Mouse (Mus musculus): ENCODE data around the gene Gab1. TPM values are rescaled to one million over a fixed set of nuclear protein-coding genes. Genes with fewer than 3 reads are reported as not detected.

The Gab1 gene
- polyA plus RNA-seq, 1 experiment from 2014 or later, result 14.9 TPM

- Histone ChIP-seq H3K27ac (no peak overlapping the region), H3K4me1 (replicated peaks; ENCODE audit: insufficient read depth, low read length) (no peaks in the 10 kb centered on the region; the same call in 1 of the 2 replicates), H3K9ac (ENCODE audit: low read depth, low read length) (no peak overlapping the region), H3K9me3 (replicated peaks; ENCODE audit: low read length) (no peaks in the 10 kb centered on the region), H3K4me2 (ENCODE audit: low read length) (no peak overlapping the region), H3K27me3 (ENCODE audit: insufficient read depth, low read length) (no peaks in the 10 kb centered on the region), H3K4me3 (replicated peaks; ENCODE audit: low read depth, low read length) (no peak overlapping the region), H3K36me3 (ENCODE audit: insufficient read depth, low read length) (no peaks in the 10 kb centered on the region)
- DNase-seq (ENCODE audit: low spot score) (no peak), ATAC-seq (replicated peaks; ENCODE audit: low FRiP score, low read depth) (no peak)
- no peak for TF ChIP-seq CTCF (IDR thresholded peaks at IDR 0.05; ENCODE audit: low read depth)
- 93% methylated on average over 3 of the region's 3 CpGs for WGBS
Observed at GRCm38 (mm10) chr8:80842514-80842913, 37.8 kb downstream of the Gab1 start.

DNA sequence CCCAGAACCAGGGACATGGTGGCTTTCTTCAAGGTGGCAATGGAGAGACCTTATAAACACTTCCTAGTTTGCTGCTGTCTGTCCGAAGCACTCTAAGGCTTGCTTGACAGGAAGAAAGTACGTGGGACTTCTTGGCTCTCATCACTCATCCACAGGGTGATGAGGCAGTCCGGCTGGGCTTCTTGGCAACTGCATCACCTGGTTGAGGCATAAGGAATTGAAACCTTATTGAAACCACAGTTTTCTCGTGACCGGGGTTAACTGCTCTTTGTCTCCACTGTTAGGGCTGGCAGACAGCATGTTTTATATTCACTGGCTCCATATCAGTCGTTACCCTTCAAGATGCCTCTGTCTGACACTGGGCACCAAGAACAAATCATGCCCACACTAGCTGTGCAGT, 40.2 kb downstream of the Gab1 start:
- Histone ChIP-seq H3K9ac (ENCODE audit: low read depth, low read length) (no peak overlapping the region), H3K4me1 (replicated peaks; ENCODE audit: insufficient read depth, low read length) (no peaks in the 10 kb centered on the region; the same call in 1 of the 2 replicates), H3K36me3 (ENCODE audit: insufficient read depth, low read length) (no peaks in the 10 kb centered on the region), H3K27me3 (ENCODE audit: insufficient read depth, low read length) (no peaks in the 10 kb centered on the region), H3K9me3 (replicated peaks; ENCODE audit: low read length) (no peaks in the 10 kb centered on the region), H3K4me2 (ENCODE audit: low read length) (no peak overlapping the region), H3K27ac (no peak overlapping the region), H3K4me3 (replicated peaks; ENCODE audit: low read depth, low read length) (no peak overlapping the region)
- 82% methylated on average over 6 of the region's 6 CpGs for WGBS
- ATAC-seq (replicated peaks; ENCODE audit: low FRiP score, low read depth) (no peak), DNase-seq (ENCODE audit: low spot score) (no peak)
- no peak for TF ChIP-seq CTCF (IDR thresholded peaks at IDR 0.05; ENCODE audit: low read depth)

GRCm38 (mm10) chr8:80838199-80838598, 42.1 kb downstream of the Gab1 start:
- H3K27me3 ChIP-seq (ENCODE audit: insufficient read depth, low read length), result no peaks in the 10 kb centered on the region
- H3K36me3 ChIP-seq (ENCODE audit: insufficient read depth, low read length), result no peaks in the 10 kb centered on the region
- ATAC-seq (replicated peaks; ENCODE audit: low FRiP score, low read depth) (peak; percentile 63), DNase-seq (ENCODE audit: low spot score) (peak; percentile 80)
- no peak for TF ChIP-seq CTCF (IDR thresholded peaks at IDR 0.05; ENCODE audit: low read depth)
- H3K9me3 ChIP-seq (replicated peaks; ENCODE audit: low read length), result no peaks in the 10 kb centered on the region
- no peak overlapping the region for H3K4me3 ChIP-seq (replicated peaks; ENCODE audit: low read depth, low read length)
- H3K9ac ChIP-seq (ENCODE audit: low read depth, low read length), result no peak overlapping the region
- H3K4me1 ChIP-seq (replicated peaks; ENCODE audit: insufficient read depth, low read length), result no peaks in the 10 kb centered on the region; the same call in none of the 2 replicates
- H3K27ac ChIP-seq, result 0 out of 2 replicates have a peak overlapping the region, but pooled peaks have one; percentile 14
- H3K4me2 ChIP-seq (ENCODE audit: low read length), result no peak overlapping the region
- 26% methylated on average over 6 of the region's 6 CpGs for WGBS

GRCm38 (mm10) chr8:80835401-80835800, 44.9 kb downstream of the Gab1 start:
- H3K36me3 ChIP-seq (ENCODE audit: insufficient read depth, low read length), result no peaks in the 10 kb centered on the region
- no peak overlapping the region for H3K9ac ChIP-seq (ENCODE audit: low read depth, low read length)
- H3K9me3 ChIP-seq (replicated peaks; ENCODE audit: low read length), result no peaks in the 10 kb centered on the region
- H3K4me1 ChIP-seq (replicated peaks; ENCODE audit: insufficient read depth, low read length), result peaks cover 19% of the 10 kb centered on the region
- no peak for TF ChIP-seq CTCF (IDR thresholded peaks at IDR 0.05; ENCODE audit: low read depth)
- no peaks in the 10 kb centered on the region for H3K27me3 ChIP-seq (ENCODE audit: insufficient read depth, low read length)
- H3K27ac ChIP-seq, result no peak overlapping the region
- no peak overlapping the region for H3K4me2 ChIP-seq (ENCODE audit: low read length)
- no peak overlapping the region for H3K4me3 ChIP-seq (replicated peaks; ENCODE audit: low read depth, low read length)
- ATAC-seq (replicated peaks; ENCODE audit: low FRiP score, low read depth) (no peak), DNase-seq (ENCODE audit: low spot score) (no peak)
- 61% methylated on average over 6 of the region's 6 CpGs for WGBS

- DNase-seq (ENCODE audit: low spot score), result no peak
- no peak overlapping the region for H3K9ac ChIP-seq (ENCODE audit: low read depth, low read length)
- no peak for ATAC-seq (replicated peaks; ENCODE audit: low FRiP score, low read depth)
- peaks cover 23% of the 10 kb centered on the region for H3K4me1 ChIP-seq (replicated peaks; ENCODE audit: insufficient read depth, low read length)
- H3K36me3 ChIP-seq (ENCODE audit: insufficient read depth, low read length), result no peaks in the 10 kb centered on the region
- 53% methylated on average over 4 of the region's 4 CpGs for WGBS
- no peak for TF ChIP-seq CTCF (IDR thresholded peaks at IDR 0.05; ENCODE audit: low read depth)
- no peak overlapping the region for H3K4me3 ChIP-seq (replicated peaks; ENCODE audit: low read depth, low read length)
- H3K9me3 ChIP-seq (replicated peaks; ENCODE audit: low read length), result no peaks in the 10 kb centered on the region
- H3K4me2 ChIP-seq (ENCODE audit: low read length), result no peak overlapping the region
- H3K27me3 ChIP-seq (ENCODE audit: insufficient read depth, low read length), result no peaks in the 10 kb centered on the region
- no peak overlapping the region for H3K27ac ChIP-seq
Observed at GRCm38 (mm10) chr8:80834443-80834842, 45.9 kb downstream of the Gab1 start.

DNA sequence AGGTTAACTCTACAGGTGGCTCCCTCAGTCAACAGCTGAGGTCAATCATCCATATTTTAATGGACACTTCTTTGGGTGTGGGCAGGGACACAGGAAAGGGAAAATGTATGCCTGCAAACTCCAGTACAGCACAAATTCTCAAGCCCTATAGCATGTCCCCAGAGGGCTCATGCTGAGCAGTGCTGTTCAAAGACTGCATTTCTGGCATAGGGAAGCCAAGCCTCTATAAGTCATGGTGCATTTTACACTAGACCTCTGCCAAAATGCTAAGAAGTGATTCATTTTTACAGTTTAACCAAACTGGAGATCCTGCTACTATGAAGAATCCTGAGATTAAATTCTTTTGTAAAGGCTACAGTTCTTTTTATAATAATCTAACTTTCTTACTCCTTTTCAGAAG, 47.8 kb downstream of the Gab1 start:
- ATAC-seq (replicated peaks; ENCODE audit: low FRiP score, low read depth), result no peak
- Histone ChIP-seq H3K27me3 (ENCODE audit: insufficient read depth, low read length) (no peaks in the 10 kb centered on the region), H3K9me3 (replicated peaks; ENCODE audit: low read length) (no peaks in the 10 kb centered on the region), H3K36me3 (ENCODE audit: insufficient read depth, low read length) (no peaks in the 10 kb centered on the region), H3K4me1 (replicated peaks; ENCODE audit: insufficient read depth, low read length) (peaks cover 23% of the 10 kb centered on the region), H3K27ac (no peak overlapping the region), H3K4me3 (replicated peaks; ENCODE audit: low read depth, low read length) (no peak overlapping the region), H3K4me2 (ENCODE audit: low read length) (no peak overlapping the region), H3K9ac (ENCODE audit: low read depth, low read length) (no peak overlapping the region)
- no peak for TF ChIP-seq CTCF (IDR thresholded peaks at IDR 0.05; ENCODE audit: low read depth)
- no peak for DNase-seq (ENCODE audit: low spot score)

GRCm38 (mm10) chr8:80831876-80832524, 48.3 kb downstream of the Gab1 start:
- peaks cover 25% of the 10 kb centered on the region for H3K4me1 ChIP-seq (replicated peaks; ENCODE audit: insufficient read depth, low read length)

More at GRCm38 (mm10) chr8:80831876-80832524, 48.3 kb downstream of the Gab1 start:
- Histone ChIP-seq H3K9ac (ENCODE audit: low read depth, low read length) (no peak overlapping the region), H3K4me3 (replicated peaks; ENCODE audit: low read depth, low read length) (no peak overlapping the region), H3K27ac (no peak overlapping the region), H3K36me3 (ENCODE audit: insufficient read depth, low read length) (no peaks in the 10 kb centered on the region), H3K27me3 (ENCODE audit: insufficient read depth, low read length) (no peaks in the 10 kb centered on the region), H3K9me3 (replicated peaks; ENCODE audit: low read length) (no peaks in the 10 kb centered on the region), H3K4me2 (ENCODE audit: low read length) (no peak overlapping the region)
- DNase-seq (ENCODE audit: low spot score) (no peak), ATAC-seq (replicated peaks; ENCODE audit: low FRiP score, low read depth) (no peak)
- no peak for TF ChIP-seq CTCF (IDR thresholded peaks at IDR 0.05; ENCODE audit: low read depth)
- 81% methylated on average over 5 of the region's 5 CpGs for WGBS

Measured in kidney, postnatal 0 days (tissue).